Mouse (Mus musculus): ENCODE measurements around the gene Dimt1. TPM values are rescaled to one million over a fixed set of nuclear protein-coding genes. Genes with fewer than 3 reads are reported as not detected.

Dimt1 gene
- polyA plus RNA-seq, 1 experiment, result 29.2 TPM

DNA sequence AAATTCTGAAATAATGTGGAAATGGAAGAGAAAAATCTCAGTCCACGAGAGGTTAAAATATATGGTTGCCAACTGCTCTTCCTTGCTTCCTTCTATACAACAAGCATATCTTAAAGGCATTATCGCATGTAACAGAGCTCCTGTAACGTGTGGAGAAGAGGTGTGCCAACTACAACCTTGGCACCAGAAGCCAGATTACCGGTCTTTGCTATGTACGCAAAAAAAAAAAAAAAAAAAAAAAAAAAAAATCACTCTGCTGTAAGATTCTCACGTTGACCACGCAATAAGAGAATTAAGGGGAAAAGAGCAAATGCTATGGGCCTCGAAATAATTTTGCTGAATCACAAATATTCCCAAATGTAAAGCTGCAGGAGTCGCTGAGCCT lies 11.1 kb upstream of the Dimt1 start:
- no peak overlapping the region for H3K27ac ChIP-seq (ENCODE audit: insufficient read depth, low read length)
- peak overlapping the region; percentile 93 for H3K4me3 ChIP-seq (ENCODE audit: insufficient read depth, low read length)
- no peak for TF ChIP-seq CTCF (IDR thresholded peaks at IDR 0.05; ENCODE audit: borderline replicate concordance, insufficient read depth, low read length)
- no peak for TF ChIP-seq POLR2A (IDR thresholded peaks at IDR 0.05; ENCODE audit: low read depth, low read length)
- H3K4me1 ChIP-seq (ENCODE audit: control insufficient read depth, insufficient read depth, low read length), result peaks cover 2% of the 10 kb centered on the region; the same call in 1 of the 2 replicates

DNA sequence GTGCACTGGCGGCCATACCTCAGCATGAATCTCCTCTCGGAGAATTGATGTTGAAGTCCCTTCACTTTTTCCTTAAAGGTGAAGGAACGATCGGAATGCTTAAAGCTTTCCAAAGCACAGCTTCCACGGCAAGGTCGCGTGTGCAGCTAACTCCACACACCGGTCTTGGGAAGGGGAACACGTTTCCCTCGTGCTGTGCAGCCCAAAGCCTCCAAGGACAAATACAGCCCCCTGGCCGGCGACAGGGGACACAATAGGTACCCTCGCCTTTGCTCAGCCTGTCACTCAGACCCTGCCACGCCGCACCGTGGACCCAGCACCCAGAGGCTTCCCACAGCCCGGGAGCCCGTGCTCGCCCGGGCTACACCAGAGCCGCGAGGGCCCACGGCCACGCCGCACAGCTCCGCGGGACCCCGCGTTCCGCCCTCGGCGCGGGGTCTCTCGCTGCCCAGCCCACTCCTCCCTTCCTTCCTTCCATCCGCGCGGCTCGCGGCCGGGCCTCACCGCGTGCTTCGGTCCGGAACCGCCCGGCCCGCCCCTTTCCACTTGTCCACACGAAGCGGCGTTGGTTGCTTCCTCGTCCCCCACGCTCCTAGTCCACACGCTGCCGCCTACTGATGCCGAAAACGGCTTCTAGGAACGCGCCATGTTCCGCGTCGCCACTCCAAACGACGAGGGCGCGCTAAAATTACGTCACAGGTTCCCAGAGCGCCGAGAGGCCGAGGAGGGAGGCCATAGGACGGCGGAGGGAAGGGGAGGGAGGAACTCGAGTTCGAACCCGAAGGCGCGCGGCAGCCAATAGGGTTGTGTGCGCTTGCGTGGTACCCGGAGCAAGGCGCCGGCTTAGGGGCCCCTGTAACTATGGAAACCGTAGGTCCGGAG lies 10.4 kb upstream of the Dimt1 start, which contains the start of gene Ipo11:
Gene Ipo11 (minus strand): TSS at position 703 of the 882 bp plus-strand sequence.
- no peak for TF ChIP-seq CTCF (IDR thresholded peaks at IDR 0.05; ENCODE audit: borderline replicate concordance, insufficient read depth, low read length)
- TF ChIP-seq POLR2A (IDR thresholded peaks at IDR 0.05; ENCODE audit: low read depth, low read length), result peak; percentile 81
- H3K4me3 ChIP-seq (ENCODE audit: insufficient read depth, low read length), result peak within 1 kb of the TSS; percentile 93
- H3K27ac ChIP-seq (ENCODE audit: insufficient read depth, low read length), result no peak within 1 kb of the TSS
- H3K4me1 ChIP-seq (ENCODE audit: control insufficient read depth, insufficient read depth, low read length), result peaks cover 2% of the 10 kb centered on the region; the same call in 1 of the 2 replicates

DNA sequence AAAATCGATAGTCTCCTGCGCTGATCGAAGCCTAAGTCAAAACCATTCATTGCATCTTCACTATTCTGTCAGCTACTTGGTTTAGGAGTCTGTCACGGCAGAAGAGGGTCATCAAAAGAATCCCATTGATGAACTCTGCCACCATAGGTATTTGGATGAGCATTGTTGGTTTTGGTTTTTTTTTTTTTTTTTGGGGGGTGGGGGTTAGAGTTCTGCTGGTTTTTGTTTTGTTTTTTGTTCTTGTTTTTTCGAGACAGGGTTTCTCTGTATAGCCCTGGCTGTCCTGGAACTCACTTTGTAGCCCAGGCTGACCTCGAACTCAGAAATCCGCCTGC lies 9.8 kb upstream of the Dimt1 start:
- peaks cover 2% of the 10 kb centered on the region; the same call in 1 of the 2 replicates for H3K4me1 ChIP-seq (ENCODE audit: control insufficient read depth, insufficient read depth, low read length)
- TF ChIP-seq POLR2A (IDR thresholded peaks at IDR 0.05; ENCODE audit: low read depth, low read length) (no peak), CTCF (IDR thresholded peaks at IDR 0.05; ENCODE audit: borderline replicate concordance, insufficient read depth, low read length) (no peak)
- H3K4me3 ChIP-seq (ENCODE audit: insufficient read depth, low read length), result peak overlapping the region; percentile 71
- H3K27ac ChIP-seq (ENCODE audit: insufficient read depth, low read length), result no peak overlapping the region

DNA sequence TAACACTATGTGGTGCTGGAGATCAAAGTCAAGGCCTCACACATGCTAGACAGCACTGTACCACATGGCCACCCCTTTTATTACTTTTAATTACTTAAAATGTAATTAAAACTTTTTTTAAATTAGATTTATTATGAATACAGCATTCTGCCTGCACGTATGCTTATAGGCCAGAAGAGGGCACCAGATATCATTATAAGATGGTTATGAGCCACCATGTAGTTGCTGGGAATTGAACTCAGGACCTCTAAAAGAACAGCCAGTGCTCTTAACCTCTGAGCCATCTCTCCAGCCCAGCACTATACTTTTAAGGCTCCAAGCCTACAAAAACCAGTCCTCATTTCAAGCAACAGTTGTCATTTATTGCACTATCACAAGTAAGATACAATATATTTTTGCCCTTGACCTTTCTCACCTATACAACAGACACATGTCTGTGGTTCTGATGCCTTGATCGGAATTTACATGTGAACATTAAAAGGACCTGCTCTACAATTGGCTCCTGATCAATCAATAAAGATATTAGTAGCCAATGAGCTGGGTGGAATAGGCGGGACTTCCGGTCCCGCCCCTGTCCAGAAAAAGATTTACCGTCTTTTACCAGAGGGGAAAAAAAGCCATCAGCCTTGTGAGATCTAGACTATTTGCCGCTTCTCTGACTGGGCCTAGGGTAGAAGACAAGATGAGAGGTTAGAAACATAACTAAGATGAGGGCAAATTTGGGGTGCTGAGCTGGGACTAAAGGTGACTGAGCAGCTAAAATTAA lies 5.5 kb upstream of the Dimt1 start:
- Histone ChIP-seq H3K4me3 (ENCODE audit: insufficient read depth, low read length) (no peak overlapping the region), H3K27ac (ENCODE audit: insufficient read depth, low read length) (no peak overlapping the region)
- TF ChIP-seq CTCF (IDR thresholded peaks at IDR 0.05; ENCODE audit: borderline replicate concordance, insufficient read depth, low read length) (no peak), POLR2A (IDR thresholded peaks at IDR 0.05; ENCODE audit: low read depth, low read length) (no peak)

DNA sequence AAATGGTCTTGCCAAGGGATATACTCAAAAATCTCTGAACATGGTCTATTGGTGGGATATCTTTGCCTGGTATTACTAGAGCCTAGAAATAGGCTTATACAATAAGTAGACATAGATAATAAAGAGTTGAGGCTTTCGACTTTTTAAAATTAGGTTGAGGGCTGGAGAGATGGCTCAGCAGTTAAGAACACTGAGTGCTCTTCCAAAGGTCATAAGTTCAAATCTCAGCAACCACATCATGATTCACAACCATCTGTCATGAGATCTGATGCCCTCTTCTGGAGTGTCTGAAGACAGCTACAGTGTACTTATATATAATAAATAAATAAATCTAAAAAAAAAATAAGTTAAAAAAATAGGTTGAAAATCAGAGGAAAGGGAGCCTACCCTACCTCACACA lies 4.2 kb upstream of the Dimt1 start:
- H3K4me1 ChIP-seq (ENCODE audit: control insufficient read depth, insufficient read depth, low read length), result no peaks in the 10 kb centered on the region
- TF ChIP-seq CTCF (IDR thresholded peaks at IDR 0.05; ENCODE audit: borderline replicate concordance, insufficient read depth, low read length), result no peak
- no peak for TF ChIP-seq POLR2A (IDR thresholded peaks at IDR 0.05; ENCODE audit: low read depth, low read length)

More for the DNA sequence above, 5.5 kb upstream of the Dimt1 start:
- H3K4me1 ChIP-seq (ENCODE audit: control insufficient read depth, insufficient read depth, low read length), result no peaks in the 10 kb centered on the region

DNA sequence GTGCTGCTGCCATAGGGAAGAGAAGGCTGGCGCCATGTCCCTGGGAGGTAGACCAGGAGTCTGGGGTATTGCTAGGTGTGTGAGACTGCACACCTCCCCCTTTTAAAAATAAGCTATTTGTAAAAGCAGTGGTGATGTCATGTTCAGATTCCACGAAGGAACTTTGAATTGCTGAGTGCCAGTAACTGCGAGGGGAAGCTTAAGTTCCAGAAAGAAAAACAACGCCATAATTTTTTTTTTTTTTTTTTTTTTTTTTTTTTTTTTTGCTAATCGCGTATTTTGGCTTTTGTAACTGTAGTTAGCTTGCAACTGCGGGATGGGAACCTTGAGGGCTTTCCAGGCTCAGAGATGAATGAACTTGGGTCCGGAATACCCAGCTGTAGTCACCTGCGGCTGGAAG lies 1.4 kb upstream of the Dimt1 start:
- TF ChIP-seq CTCF (IDR thresholded peaks at IDR 0.05; ENCODE audit: borderline replicate concordance, insufficient read depth, low read length), result no peak
- no peak for TF ChIP-seq POLR2A (IDR thresholded peaks at IDR 0.05; ENCODE audit: low read depth, low read length)
- Histone ChIP-seq H3K4me3 (ENCODE audit: insufficient read depth, low read length) (no peak overlapping the region), H3K27ac (ENCODE audit: insufficient read depth, low read length) (no peak overlapping the region), H3K4me1 (ENCODE audit: control insufficient read depth, insufficient read depth, low read length) (peaks cover 7% of the 10 kb centered on the region)

More for the DNA sequence above, 4.2 kb upstream of the Dimt1 start:
- Histone ChIP-seq H3K4me3 (ENCODE audit: insufficient read depth, low read length) (no peak overlapping the region), H3K27ac (ENCODE audit: insufficient read depth, low read length) (no peak overlapping the region)

DNA sequence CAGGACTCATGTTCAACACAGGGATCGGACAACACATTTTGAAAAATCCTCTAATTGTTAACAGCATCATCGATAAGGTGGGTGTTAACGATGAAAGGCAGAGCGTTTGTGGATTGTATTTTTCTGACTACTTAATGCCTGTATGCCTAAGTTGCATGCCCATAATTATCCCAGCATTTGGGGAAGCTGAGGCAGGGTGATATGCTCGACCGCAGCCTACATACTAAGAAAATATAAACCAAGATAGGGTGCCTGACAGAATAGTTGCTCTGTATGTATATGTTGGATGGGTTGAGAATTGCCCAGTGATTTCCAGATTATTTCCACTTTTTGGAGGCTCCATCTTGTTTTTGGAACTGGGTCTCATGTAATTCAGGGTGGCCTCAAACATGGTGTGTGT lies 656 bp downstream of the Dimt1 start:
- no peak overlapping the region for H3K27ac ChIP-seq (ENCODE audit: insufficient read depth, low read length)
- no peak for TF ChIP-seq POLR2A (IDR thresholded peaks at IDR 0.05; ENCODE audit: low read depth, low read length)
- no peak for TF ChIP-seq CTCF (IDR thresholded peaks at IDR 0.05; ENCODE audit: borderline replicate concordance, insufficient read depth, low read length)
- H3K4me3 ChIP-seq (ENCODE audit: insufficient read depth, low read length), result peak overlapping the region; percentile 79
- peaks cover 7% of the 10 kb centered on the region for H3K4me1 ChIP-seq (ENCODE audit: control insufficient read depth, insufficient read depth, low read length)

DNA sequence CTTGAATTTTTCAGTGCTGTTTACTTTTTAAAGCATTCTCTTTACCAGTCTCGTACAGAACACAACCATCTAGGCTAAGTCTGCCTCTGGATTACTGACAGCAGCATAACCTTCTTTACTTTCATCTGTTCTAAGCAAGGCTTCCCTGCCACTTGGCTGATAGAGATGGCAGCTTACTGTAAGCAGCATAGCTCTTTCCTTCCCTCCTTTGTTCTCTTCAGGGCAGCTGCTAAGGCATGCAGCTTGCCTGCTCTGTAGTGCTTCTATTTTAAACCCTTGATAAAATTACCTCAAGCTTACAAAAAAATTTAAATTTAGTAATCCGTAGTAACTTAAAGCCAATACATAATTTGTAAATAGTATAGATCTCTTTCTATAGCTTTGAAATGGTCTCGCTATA lies 8.0 kb downstream of the Dimt1 start:
- no peaks in the 10 kb centered on the region for H3K4me1 ChIP-seq (ENCODE audit: control insufficient read depth, insufficient read depth, low read length)
- no peak overlapping the region for H3K27ac ChIP-seq (ENCODE audit: insufficient read depth, low read length)
- H3K4me3 ChIP-seq (ENCODE audit: insufficient read depth, low read length), result no peak overlapping the region
- TF ChIP-seq CTCF (IDR thresholded peaks at IDR 0.05; ENCODE audit: borderline replicate concordance, insufficient read depth, low read length), result no peak
- TF ChIP-seq POLR2A (IDR thresholded peaks at IDR 0.05; ENCODE audit: low read depth, low read length), result no peak

DNA sequence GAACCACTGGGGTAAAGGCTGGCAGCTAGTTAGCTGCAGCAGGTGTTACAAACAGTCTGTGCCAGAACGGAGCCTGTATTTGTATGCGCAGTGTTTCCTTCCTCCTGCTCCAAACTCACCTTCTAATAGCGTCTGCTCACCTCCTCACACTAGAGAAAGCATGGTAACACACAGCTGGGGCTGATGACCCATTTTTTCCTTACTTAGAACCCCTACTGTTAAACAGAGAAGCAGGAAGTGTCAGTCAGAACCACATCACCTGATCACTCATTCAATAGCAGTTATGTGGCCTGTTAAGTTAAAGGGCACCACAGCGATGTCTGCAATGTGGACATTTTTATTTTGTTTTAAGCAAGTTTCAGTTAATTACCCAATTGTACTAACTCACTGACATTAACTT lies 10.6 kb downstream of the Dimt1 start:
- Histone ChIP-seq H3K4me1 (ENCODE audit: control insufficient read depth, insufficient read depth, low read length) (peaks cover 3% of the 10 kb centered on the region; the same call in 1 of the 2 replicates), H3K4me3 (ENCODE audit: insufficient read depth, low read length) (no peak overlapping the region), H3K27ac (ENCODE audit: insufficient read depth, low read length) (no peak overlapping the region)
- TF ChIP-seq POLR2A (IDR thresholded peaks at IDR 0.05; ENCODE audit: low read depth, low read length) (no peak), CTCF (IDR thresholded peaks at IDR 0.05; ENCODE audit: borderline replicate concordance, insufficient read depth, low read length) (no peak)

DNA sequence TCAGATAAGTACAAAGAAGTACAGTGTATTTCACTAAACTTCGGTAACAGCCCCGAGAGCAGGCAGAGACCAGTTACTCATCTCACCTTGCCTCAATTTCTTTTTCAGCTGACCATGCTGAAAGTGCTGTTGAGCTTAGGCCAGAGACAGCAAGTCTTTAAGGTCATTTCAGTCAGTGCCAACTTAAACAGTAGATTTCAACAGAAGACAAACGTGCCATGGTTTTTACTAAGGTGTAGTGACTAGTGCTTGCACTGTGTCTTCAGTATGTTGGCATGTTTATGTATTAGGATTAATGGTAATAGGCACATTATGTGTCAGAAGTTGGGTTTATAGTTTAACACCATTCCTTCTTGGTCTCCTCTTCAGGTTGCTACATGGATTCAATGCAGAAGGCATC lies 11.4 kb downstream of the Dimt1 start:
- Histone ChIP-seq H3K4me1 (ENCODE audit: control insufficient read depth, insufficient read depth, low read length) (peaks cover 3% of the 10 kb centered on the region; the same call in 1 of the 2 replicates), H3K27ac (ENCODE audit: insufficient read depth, low read length) (no peak overlapping the region), H3K4me3 (ENCODE audit: insufficient read depth, low read length) (no peak overlapping the region)
- no peak for TF ChIP-seq POLR2A (IDR thresholded peaks at IDR 0.05; ENCODE audit: low read depth, low read length)
- TF ChIP-seq CTCF (IDR thresholded peaks at IDR 0.05; ENCODE audit: borderline replicate concordance, insufficient read depth, low read length), result no peak

All from embryonic fibroblast, embryonic 13.5 days (primary cell).